Mouse (Mus musculus) liver, adult 2 months (tissue): Measurements from ENCODE around the gene Armh3. TPM values are rescaled to one million over a fixed set of nuclear protein-coding genes. Genes with fewer than 3 reads are reported as not detected.
A peak's percentile ranks its signal among the peaks of the same experiment; 100 is the strongest.

ENCODE experiments used
- DNase-seq: peaks from one replicate; pipeline ENCODE4 v3.0.0-alpha.2; 2011; ENCODE audit warnings: low read depth, low spot score; ENCODE audit errors: extremely low read depth
- H3K27ac ChIP-seq: fragments of 200-500 bp; replicated peaks from 2 replicates; pipeline ENCODE4 v1.5.1; 2012; ENCODE audit warnings: low read depth, mild to moderate bottlenecking, control low read depth, inconsistent platforms, low read length; ENCODE audit not compliant: insufficient read depth
- H3K27me3 ChIP-seq: fragments of 200-500 bp; 2 replicates; pipeline ENCODE4 v1.6.1; 2012; ENCODE audit warnings: mild to moderate bottlenecking, moderate library complexity, low read length, inconsistent platforms; ENCODE audit not compliant: control insufficient read depth, insufficient read depth
- H3K36me3 ChIP-seq: fragments of 200-500 bp; 2 replicates; pipeline ENCODE4 v1.6.1; 2012; ENCODE audit warnings: low read length, inconsistent platforms; ENCODE audit not compliant: control insufficient read depth, insufficient read depth
- H3K4me1 ChIP-seq: fragments of 200-500 bp; 2 replicates; pipeline ENCODE4 v1.6.1; 2011; ENCODE audit warnings: low read length; ENCODE audit not compliant: control insufficient read depth, insufficient read depth
- H3K4me3 ChIP-seq: fragments of 200-500 bp; 2 replicates; pipeline ENCODE4 v1.5.1; 2011; ENCODE audit warnings: low read depth, mild to moderate bottlenecking, control low read depth, low read length, moderate library complexity; ENCODE audit not compliant: insufficient read depth
- H3K79me2 ChIP-seq: fragments of 200-500 bp; 2 replicates; pipeline ENCODE4 v1.6.1; 2012; ENCODE audit warnings: inconsistent platforms, mild to moderate bottlenecking, low read length, moderate library complexity; ENCODE audit not compliant: control insufficient read depth, insufficient read depth
- H3K9ac ChIP-seq: fragments of 200-500 bp; 2 replicates; pipeline ENCODE4 v1.6.1; 2012; ENCODE audit warnings: low read depth, mild to moderate bottlenecking, control low read depth, inconsistent platforms, low read length
- CTCF ChIP-seq: fragments of 200-500 bp; IDR thresholded peaks from 2 replicates; pipeline ENCODE4 v1.5.1; 2011; ENCODE audit warnings: low read depth, low read length, control low read depth
- POLR2A ChIP-seq: fragments of 200-500 bp; IDR thresholded peaks from 2 replicates; pipeline ENCODE4 v1.6.1; 2011; ENCODE audit warnings: low read length, control low read depth; ENCODE audit not compliant: insufficient read depth; ENCODE audit errors: extremely low read depth
- WGBS: fragments of 180-500 bp; shearing (Covaris S2); methylation state at CpG from one replicate; pipeline ENCODE4 v1.1.7; 2018; 5-methylcytosine and 5-hydroxymethylcytosine counted together
- polyA plus RNA-seq: library from polyadenylated mRNA; depleted of rRNA; stranded (reverse); fragments of >200 nt; gene quantifications from 2 replicates; pipeline ENCODE4 v1.2.3, GENCODE M21; 2012
- total RNA-seq: library from RNA; depleted of rRNA; stranded (reverse); fragments of >200 nt; gene quantifications from 2 replicates; pipeline ENCODE4 v1.2.3, GENCODE M21; 2014

The Armh3 gene
- total and polyA plus RNA-seq, 2 experiments: 3.8 to 5.2 TPM

GRCm38 (mm10) chr19:45789365-45789764, 208.9 kb downstream of the Armh3 start:
- Histone ChIP-seq H3K27me3 (no peaks in the 10 kb centered on the region), H3K4me3 (no peak overlapping the region), H3K9ac (no peak overlapping the region), H3K4me1 (no peaks in the 10 kb centered on the region), H3K79me2 (no peaks in the 10 kb centered on the region), H3K27ac (no peak overlapping the region), H3K36me3 (no peaks in the 10 kb centered on the region)
- 89% methylated on average over 7 of the region's 7 CpGs for WGBS
- no peak for TF ChIP-seq CTCF
- TF ChIP-seq POLR2A: no peak
- no peak for DNase-seq

- no peaks in the 10 kb centered on the region for H3K79me2 ChIP-seq
- peaks cover 4% of the 10 kb centered on the region for H3K4me1 ChIP-seq
- WGBS: 88% methylated on average over 4 of the region's 4 CpGs
- no peak overlapping the region for H3K9ac ChIP-seq
- no peaks in the 10 kb centered on the region for H3K27me3 ChIP-seq
- no peaks in the 10 kb centered on the region for H3K36me3 ChIP-seq
- DNase-seq: no peak
- no peak overlapping the region for H3K27ac ChIP-seq
- TF ChIP-seq CTCF (no peak), POLR2A (no peak)
- H3K4me3 ChIP-seq: no peak overlapping the region
Measured at GRCm38 (mm10) chr19:45788337-45788736, 210.0 kb downstream of the Armh3 start.

GRCm38 (mm10) chr19:45787450-45787849, 210.8 kb downstream of the Armh3 start:
- DNase-seq: no peak
- no peak overlapping the region for H3K9ac ChIP-seq
- no peaks in the 10 kb centered on the region for H3K27me3 ChIP-seq
- no peaks in the 10 kb centered on the region for H3K36me3 ChIP-seq
- H3K79me2 ChIP-seq: peaks cover 7% of the 10 kb centered on the region
- H3K27ac ChIP-seq: no peak overlapping the region
- no peak overlapping the region for H3K4me3 ChIP-seq
- H3K4me1 ChIP-seq: peaks cover 4% of the 10 kb centered on the region
- 72% methylated on average over 3 of the region's 3 CpGs for WGBS
- TF ChIP-seq POLR2A (no peak), CTCF (no peak)

- Histone ChIP-seq H3K79me2 (peaks cover 16% of the 10 kb centered on the region), H3K4me1 (peaks cover 4% of the 10 kb centered on the region), H3K4me3 (no peak overlapping the region), H3K27ac (no peak overlapping the region), H3K27me3 (no peaks in the 10 kb centered on the region), H3K36me3 (no peaks in the 10 kb centered on the region), H3K9ac (no peak overlapping the region)
- no peak for DNase-seq
- TF ChIP-seq CTCF (no peak), POLR2A (no peak)
- WGBS: 77% methylated on average over 3 of the region's 3 CpGs
Measured at GRCm38 (mm10) chr19:45785470-45785869, 212.8 kb downstream of the Armh3 start.

GRCm38 (mm10) chr19:45783933-45784576, 214.2 kb downstream of the Armh3 start:
- H3K27ac ChIP-seq: peak overlapping the region; percentile 55
- no peak for TF ChIP-seq POLR2A
- TF ChIP-seq CTCF: no peak
- H3K9ac ChIP-seq: peak overlapping the region; percentile 38
- H3K36me3 ChIP-seq: no peaks in the 10 kb centered on the region
- 34% methylated on average over 17 of the region's 17 CpGs for WGBS
- H3K79me2 ChIP-seq: peaks cover 25% of the 10 kb centered on the region
- H3K27me3 ChIP-seq: no peaks in the 10 kb centered on the region
- H3K4me1 ChIP-seq: peaks cover 4% of the 10 kb centered on the region
- peak overlapping the region; percentile 54 for H3K4me3 ChIP-seq
- no peak for DNase-seq

GRCm38 (mm10) chr19:45783181-45783932, 214.9 kb downstream of the Armh3 start, which contains the start of gene Mgea5:
Gene Mgea5, minus strand, starts transcription at chr19:45783837.
- peak within 1 kb of the TSS; percentile 99 for H3K4me3 ChIP-seq
- under 1% methylated on average over 54 of the region's 71 CpGs for WGBS
- peaks cover 25% of the 10 kb centered on the region for H3K79me2 ChIP-seq
- H3K36me3 ChIP-seq: peaks cover 3% of the 10 kb centered on the region; the same call in 1 of the 2 replicates
- DNase-seq: peak; percentile 95
- peaks cover 4% of the 10 kb centered on the region for H3K4me1 ChIP-seq
- TF ChIP-seq POLR2A: peak; percentile 87
- no peak for TF ChIP-seq CTCF
- peak within 1 kb of the TSS; percentile 92 for H3K27ac ChIP-seq
- H3K27me3 ChIP-seq: no peaks in the 10 kb centered on the region
- H3K9ac ChIP-seq: peak within 1 kb of the TSS; percentile 97
